Mouse (Mus musculus) G1E-ER4 (cell line): ENCODE results near the gene Nrbf2. TPM values are rescaled to one million over a fixed set of nuclear protein-coding genes. Genes with fewer than 3 reads are reported as not detected.

ENCODE experiments used
- GATA1 ChIP-seq: IDR thresholded peaks from one replicate; pipeline ENCODE4 v1.8.0; 2012; ENCODE audit warnings: low read length, inconsistent platforms
- polyA plus RNA-seq: library from polyadenylated mRNA; stranded (reverse); fragments of >175 nt; gene quantifications from 2 replicates; pipeline ENCODE4 v1.2.3, GENCODE M21; 2012

The Nrbf2 gene
- polyA plus RNA-seq, 1 experiment: 74.7 TPM

GRCm38 (mm10) chr10:67298856-67299255 lies 13.8 kb upstream of the Nrbf2 start:
- no peak for TF ChIP-seq GATA1

GRCm38 (mm10) chr10:67297175-67297855 lies 12.2 kb upstream of the Nrbf2 start:
- TF ChIP-seq GATA1: no peak

- no peak for TF ChIP-seq GATA1
Observed at GRCm38 (mm10) chr10:67296482-67297152, 11.5 kb upstream of the Nrbf2 start.

- peak; percentile 28 for TF ChIP-seq GATA1
Observed at GRCm38 (mm10) chr10:67295938-67296466, 10.9 kb upstream of the Nrbf2 start.

GRCm38 (mm10) chr10:67295331-67295730 lies 10.2 kb upstream of the Nrbf2 start:
- no peak for TF ChIP-seq GATA1

GRCm38 (mm10) chr10:67291087-67291486 lies 6.0 kb upstream of the Nrbf2 start:
- TF ChIP-seq GATA1: no peak

- no peak for TF ChIP-seq GATA1
Observed at GRCm38 (mm10) chr10:67290622-67291021, 5.5 kb upstream of the Nrbf2 start.

- no peak for TF ChIP-seq GATA1
Observed at GRCm38 (mm10) chr10:67287877-67288276, 2.8 kb upstream of the Nrbf2 start.

GRCm38 (mm10) chr10:67284761-67285175 lies 337 bp downstream of the Nrbf2 start:
- no peak for TF ChIP-seq GATA1

GRCm38 (mm10) chr10:67284311-67284710 lies 794 bp downstream of the Nrbf2 start:
- TF ChIP-seq GATA1: no peak

- no peak for TF ChIP-seq GATA1
Observed at GRCm38 (mm10) chr10:67283516-67283915, 1.6 kb downstream of the Nrbf2 start.

GRCm38 (mm10) chr10:67282531-67282930 lies 2.6 kb downstream of the Nrbf2 start:
- TF ChIP-seq GATA1: no peak

- TF ChIP-seq GATA1: no peak
Observed at GRCm38 (mm10) chr10:67281852-67282251, 3.3 kb downstream of the Nrbf2 start.

- TF ChIP-seq GATA1: no peak
Observed at GRCm38 (mm10) chr10:67275916-67276315, 9.2 kb downstream of the Nrbf2 start.

- no peak for TF ChIP-seq GATA1
Observed at GRCm38 (mm10) chr10:67264852-67265251, 20.3 kb downstream of the Nrbf2 start.

- no peak for TF ChIP-seq GATA1
Observed at GRCm38 (mm10) chr10:67253115-67253514, 32.0 kb downstream of the Nrbf2 start.

GRCm38 (mm10) chr10:67252353-67252752 lies 32.8 kb downstream of the Nrbf2 start:
- TF ChIP-seq GATA1: no peak

GRCm38 (mm10) chr10:67250846-67251245 lies 34.3 kb downstream of the Nrbf2 start:
- no peak for TF ChIP-seq GATA1
